Mouse (Mus musculus) kidney, adult 2 months (tissue): Measurements from ENCODE around the gene Psmd13.

ENCODE experiments used
- CTCF ChIP-seq: fragments of 200-500 bp; conservative IDR thresholded peaks from 2 replicates; pipeline ENCODE4 v1.5.1; 2011; ENCODE audit warnings: low read depth, mild to moderate bottlenecking, control low read depth, low read length, moderate library complexity, mixed read lengths; ENCODE audit not compliant: insufficient read depth, insufficient read length
- POLR2A ChIP-seq: fragments of 200-500 bp; IDR thresholded peaks from one replicate; pipeline ENCODE4 v1.6.1; 2011; ENCODE audit warnings: low read depth, low read length, control low read depth

DNA sequence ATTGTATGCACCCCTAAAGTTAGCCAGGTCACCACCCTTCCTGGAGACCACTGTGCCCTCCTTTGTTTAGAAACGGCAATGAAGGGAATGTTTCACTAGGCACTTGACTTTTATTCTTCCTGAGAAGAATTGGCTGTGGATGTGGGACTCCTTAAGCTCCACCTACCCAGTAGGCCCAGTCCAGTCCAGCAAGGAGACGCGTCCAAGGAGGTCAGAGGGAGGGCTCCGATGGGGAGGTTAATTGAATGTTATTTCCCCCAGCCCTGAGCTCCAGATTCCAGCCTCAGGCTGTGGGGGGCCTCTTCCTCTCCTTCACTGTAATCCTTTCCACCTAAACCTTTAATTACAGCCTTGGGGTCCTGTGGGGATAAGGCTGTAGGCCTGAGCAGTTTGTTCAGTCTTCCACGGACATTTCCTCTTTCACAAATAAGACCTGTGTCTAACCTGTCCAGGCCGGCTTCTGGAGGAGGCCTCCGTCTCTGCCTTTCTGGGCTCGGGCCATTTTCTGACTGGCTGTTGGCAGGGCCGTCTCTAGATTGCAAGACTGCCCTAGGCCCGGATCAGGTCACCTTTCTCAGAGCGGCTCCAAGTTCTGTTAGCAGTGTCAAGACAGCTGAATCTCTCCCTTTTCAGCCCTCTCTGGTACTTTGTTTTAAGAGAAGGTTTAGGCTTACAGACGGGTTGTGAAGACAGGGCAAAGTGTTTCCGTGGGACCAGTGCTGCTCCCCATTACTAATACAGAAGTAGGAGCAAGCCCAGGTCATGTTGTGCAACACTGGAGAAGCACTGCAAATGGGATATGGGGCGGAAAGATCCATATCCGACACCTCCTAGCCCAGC is 20.5 kb downstream of the Psmd13 start:
- no peak for TF ChIP-seq POLR2A
- no peak for TF ChIP-seq CTCF
